Mouse (Mus musculus) spleen, postnatal 10 days (tissue): ENCODE measurements at regions not wholly inside any gene's neighbourhood (a gene's known extent, or its start where the extent isn't known, plus 50 kb on each side); places are given as distances from the start of the nearest gene placed in this dataset.

ENCODE experiments used
- DNase-seq, 2 experiments: peaks; one replicate each; pipeline ENCODE4 v3.0.0; 2021 to 2022; ENCODE audit warnings: low spot score in 2 of 2

GRCm38 (mm10) chr15:70982719-70983118 is 2851.6 kb upstream of the Gm6569 start:
- no peak for DNase-seq

- no peak for DNase-seq
Measured at GRCm38 (mm10) chr15:70987973-70988570, 2846.3 kb upstream of the Gm6569 start.

DNA sequence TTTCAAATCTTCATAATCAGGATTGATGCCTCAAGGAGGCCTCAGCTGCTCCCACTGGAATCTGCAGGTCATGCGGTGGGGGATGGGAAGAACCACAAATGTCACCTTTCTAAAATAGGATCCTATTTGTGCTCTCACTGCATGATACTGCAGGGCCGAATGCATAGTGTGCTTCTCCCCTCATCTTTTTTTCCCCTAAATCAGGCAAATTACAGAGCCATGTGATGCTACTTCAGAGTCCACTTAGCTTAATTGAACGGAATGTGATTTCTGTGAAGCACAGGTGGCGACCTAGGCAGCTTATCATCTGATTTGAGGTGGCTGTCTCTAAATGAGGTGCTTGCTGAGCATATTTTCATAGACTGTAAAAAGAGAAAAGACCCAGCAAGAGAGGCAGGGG is 2841.0 kb upstream of the Gm6569 start:
- no peak for DNase-seq

GRCm38 (mm10) chr15:71010362-71010761 is 2824.0 kb upstream of the Gm6569 start:
- DNase-seq, result no peak

DNA sequence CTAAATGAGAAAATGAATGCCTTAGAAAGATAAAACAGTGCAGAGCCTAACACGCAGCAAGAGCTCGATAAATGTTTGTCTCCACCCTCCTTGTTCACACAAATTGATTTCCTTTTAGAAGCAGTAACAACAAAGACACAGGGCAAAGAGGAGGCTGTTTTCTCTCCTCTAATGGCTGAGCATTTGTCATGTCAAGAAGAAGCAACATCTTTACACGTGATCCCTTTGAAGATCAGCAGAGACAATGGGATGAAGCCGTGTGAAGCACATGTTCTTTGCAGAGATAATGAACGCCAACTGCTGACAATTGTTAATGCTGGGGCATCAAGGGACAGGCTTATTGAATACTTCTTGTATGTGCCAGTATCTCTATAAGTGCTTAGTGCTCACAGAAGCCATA is 2823.6 kb upstream of the Gm6569 start:
- no peak for DNase-seq

DNA sequence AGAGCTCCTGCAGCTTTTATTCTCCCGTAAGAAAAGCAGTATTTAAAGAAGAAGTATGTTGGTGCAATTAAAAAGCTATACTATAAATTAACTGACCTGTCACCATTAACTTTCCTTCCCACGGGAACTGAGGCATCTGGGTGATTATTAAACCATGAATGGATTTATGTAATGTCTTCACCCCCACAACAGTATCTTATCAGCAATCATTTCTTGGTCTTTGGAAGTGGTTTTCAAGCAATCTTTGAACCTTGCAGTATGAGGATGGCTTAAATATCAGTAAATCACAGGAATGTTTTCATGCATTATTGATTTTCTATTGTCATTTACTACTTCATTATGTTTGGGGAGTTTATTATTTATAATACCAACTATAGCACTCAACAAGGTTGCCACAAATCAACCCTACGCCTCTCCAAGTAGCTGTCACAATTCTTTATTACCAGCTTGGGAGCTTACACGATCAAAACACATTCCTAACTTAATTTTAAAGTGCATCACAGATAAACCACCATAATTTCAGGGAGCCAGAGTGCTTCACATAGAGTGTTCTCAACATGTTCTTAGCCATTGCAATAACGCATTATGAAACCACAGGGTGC is 2780.0 kb upstream of the Gm6569 start:
- no peak for DNase-seq

DNA sequence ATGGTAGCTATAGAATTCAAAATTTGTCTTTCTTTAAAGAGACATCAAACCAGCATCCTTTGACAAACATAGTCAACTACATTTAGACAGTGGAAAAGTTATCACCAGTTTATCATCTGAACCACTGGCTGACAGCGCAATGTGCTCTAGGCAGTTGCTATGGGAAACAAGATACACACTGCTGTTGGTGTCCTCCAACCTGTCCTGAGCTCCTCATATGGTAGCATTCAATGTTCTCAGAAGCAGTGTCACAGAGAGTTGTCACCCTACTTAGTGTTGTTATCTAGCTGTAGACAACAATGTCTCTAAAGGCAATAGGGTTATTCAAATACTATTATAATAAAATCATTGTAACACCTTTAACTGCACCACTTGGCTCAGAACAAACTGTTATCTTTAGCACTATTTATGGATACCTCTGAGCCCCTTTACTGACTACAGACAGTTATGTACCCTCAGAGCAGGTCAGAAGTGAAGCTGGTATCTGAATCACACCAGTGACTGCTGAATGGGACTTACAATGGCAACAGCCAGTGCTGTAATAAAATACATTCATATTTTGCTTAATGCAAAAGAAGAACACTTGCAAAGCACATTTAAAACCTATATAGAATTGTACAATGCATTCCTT is 2747.9 kb upstream of the Gm6569 start:
- no peak for DNase-seq

GRCm38 (mm10) chr15:71099111-71099510 is 2735.2 kb upstream of the Gm6569 start:
- DNase-seq, result no peak

DNA sequence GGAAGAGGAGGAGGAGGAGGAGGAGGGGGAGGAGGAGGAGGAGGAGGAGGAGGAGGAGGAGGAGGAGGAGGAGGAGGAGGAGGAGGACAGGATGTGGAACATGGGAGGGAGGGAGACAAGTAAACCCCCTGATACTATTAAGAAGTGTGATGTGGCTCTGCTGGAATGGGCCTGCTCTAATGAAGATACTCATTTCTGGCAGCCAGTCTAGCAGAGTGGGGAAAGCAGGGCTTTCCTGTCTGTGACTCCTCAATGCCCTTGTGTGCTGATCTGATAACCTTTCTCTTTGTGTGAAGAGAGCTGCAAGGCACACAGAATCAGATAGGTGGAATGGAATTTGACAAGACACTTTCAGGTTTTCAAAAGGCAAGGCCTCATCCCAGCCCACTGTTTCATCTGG is 2704.6 kb upstream of the Gm6569 start:
- no peak for DNase-seq

- DNase-seq, result no peak
Measured at GRCm38 (mm10) chr15:71157680-71158079, 2676.7 kb upstream of the Gm6569 start.

DNA sequence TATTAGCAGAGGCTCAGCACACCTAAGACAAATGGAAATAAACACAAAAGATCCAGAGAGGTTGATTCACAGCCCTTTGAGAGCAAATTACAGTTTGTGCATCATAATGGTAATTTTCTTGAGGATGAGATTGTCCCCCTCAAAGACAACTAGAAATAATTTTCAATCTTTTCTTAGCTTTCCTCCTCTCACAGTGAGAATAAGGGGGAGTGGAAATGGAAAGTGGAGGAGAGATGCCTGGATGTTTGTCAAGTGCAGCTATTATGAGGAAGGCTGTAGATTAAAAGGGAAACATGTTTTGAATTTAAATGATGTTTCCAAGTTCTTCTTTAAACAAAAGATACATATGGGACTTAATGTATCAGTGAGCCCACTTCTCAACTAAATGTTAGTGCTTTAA is 2672.3 kb upstream of the Gm6569 start:
- DNase-seq, result no peak

DNA sequence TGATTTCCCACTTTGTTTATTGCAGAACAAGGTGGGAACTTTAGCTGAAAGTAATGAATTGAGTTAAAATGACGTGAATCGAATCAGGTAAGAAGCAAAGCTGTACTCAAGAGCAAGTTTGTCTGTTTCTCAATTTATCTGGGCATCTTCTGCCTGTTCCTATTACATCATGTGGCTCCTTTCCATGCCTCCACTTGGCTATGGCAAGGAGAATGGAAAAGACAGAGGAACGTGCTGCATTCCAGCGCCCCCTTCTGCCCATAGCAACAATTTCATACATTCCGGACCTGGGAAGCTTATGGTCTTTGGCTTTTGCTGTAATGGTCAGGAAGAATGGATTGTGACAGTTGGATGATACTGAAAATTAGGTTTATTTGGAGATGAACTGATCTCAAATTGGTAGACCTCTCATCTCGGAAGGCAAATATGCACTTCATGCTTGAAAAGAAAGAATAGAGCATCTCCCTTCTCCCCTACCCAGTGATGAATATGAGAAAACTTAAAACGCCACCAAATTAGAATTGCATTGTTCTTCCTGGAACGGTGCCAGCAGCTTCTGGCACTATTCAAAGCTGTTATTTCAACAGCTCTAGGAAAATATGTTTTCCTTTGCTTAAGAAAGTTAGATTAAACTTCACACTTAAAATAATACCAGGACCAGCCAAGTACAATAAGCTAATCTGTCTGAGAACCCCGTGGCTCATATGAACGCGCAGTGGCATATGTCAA is 2639.2 kb upstream of the Gm6569 start:
- DNase-seq, result no peak

DNA sequence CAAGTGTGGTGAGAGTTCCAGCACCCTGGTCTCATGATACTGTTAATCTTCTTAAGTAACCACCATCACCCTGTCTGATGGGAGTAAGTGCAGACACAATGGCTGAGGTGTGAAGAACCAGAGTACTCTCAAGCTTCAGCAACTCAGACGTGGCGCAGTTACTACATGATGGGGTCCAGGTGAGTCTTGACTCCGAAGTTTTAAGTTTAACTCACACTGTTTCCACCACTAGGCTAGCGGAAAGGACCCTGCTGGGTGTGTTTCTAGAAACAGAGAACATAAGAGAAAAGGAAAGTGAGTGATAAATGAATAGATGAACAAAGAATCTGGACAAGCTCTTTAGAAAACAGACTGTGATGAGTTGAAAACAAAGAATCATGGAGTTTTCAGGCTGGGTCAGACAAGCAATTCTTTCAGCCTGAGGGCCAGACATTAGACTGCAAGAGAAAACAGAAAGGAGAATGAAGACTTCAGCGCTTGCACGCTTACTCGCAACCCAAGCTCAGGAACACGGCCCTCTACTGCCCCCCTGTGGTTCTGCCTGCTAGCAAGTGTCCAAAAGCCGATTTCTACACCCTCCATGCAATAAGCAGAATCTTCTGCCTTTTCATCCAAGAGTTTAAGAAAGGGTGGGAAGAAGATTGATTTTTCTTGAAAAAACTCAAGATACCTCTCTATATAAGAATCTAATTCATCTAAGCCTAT is 2593.6 kb upstream of the Gm6569 start:
- DNase-seq, result peak in 1 of 2 experiments; percentile 42

GRCm38 (mm10) chr15:71243539-71243938 is 2590.8 kb upstream of the Gm6569 start:
- no peak for DNase-seq

DNA sequence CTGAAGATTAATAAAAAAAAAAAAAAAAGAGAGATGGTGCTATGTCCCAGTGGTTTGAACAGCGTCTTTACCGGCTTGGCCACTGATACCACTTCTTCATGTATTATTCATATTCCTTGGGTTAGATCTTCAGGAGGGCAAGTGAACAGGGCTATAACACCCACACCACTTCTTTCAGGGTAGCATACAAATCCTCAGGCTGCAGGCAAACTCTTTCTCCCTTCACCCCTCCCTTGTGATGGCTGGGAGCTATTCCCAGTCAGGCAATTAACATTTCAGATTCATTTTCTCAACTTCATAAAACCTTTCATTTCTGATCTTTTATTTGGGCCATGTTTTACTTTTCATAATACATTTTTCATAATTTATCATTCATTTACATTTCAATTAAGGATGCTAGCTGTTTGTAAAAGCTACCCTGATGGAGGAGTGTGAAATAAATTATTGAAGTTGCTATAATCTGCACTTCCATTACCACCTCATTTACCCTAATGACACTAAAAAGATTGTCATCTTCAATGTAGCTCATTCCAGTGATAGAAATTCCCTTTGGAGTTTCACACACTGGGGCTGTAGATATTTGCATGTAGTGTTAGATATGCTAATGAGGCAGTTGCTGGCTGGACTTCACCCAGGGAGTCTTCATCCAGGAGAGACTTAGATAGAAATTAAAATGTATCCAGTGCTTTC is 2558.3 kb upstream of the Gm6569 start:
- DNase-seq, result no peak

DNA sequence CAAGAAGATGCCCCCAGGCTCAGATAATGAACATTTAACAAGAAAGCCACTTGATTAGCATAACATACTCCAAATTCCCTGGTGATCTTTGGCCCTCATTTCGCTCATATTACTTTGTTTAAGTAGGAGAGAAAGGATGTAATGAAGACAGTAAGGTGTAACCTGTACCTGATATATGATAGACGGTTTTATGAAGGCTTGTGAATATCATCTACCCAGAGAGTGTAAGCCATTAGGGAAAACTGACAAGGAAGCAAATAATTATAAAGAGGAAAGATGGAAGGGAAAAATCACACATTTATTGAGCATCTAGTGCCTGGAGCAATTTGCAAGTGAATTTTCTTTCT is 2557.8 kb upstream of the Gm6569 start:
- no peak for DNase-seq

DNA sequence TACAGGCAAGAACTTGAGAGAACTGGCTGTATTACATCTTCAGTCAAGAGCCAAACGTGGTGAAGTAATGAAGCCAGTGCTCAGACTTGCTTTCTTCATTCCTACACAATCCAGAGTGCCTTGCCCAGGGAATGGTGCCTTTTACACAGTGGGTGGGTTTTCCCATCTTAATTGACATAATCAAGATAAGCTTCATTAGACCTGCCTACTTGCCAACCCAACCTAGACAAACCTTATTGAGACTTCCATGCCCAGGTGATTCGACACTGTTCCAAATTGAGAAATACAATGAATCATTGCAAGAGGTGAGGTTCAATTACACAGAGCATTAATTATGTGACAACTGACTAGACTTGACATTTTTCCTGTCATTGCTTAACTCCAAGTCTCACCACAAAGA is 2557.0 kb upstream of the Gm6569 start:
- DNase-seq, result no peak

GRCm38 (mm10) chr15:71283775-71284174 is 2550.6 kb upstream of the Gm6569 start:
- no peak for DNase-seq

GRCm38 (mm10) chr15:71302541-71302940 is 2531.8 kb upstream of the Gm6569 start:
- no peak for DNase-seq

DNA sequence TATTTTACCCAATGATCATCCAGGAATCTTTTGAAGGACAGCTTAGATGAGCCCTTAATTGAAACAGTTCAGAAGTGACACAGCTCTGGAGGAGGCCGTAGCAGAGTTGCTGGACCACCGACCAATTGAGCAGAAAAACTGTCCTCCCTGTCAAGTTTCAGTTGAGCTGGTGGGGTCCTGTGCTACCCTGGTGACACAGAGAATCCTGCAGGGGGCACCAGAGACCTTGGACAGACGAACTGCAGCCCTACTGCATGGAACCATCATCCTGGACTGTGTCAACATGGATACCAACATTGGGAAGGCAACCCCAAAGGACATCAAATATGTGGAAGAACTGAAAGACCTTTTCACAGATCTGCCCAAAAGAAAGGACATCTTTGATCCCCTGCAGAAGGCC is 2524.1 kb upstream of the Gm6569 start:
- DNase-seq, result no peak

GRCm38 (mm10) chr15:71326596-71326995 is 2507.8 kb upstream of the Gm6569 start:
- DNase-seq, result no peak
